Mouse (Mus musculus) kidney, postnatal 14 days (tissue): ENCODE measurements around the gene Sorcs2.

Experiments
- DNase-seq: peaks from one replicate; pipeline ENCODE4 v3.0.0; 2022; ENCODE audit warnings: mixed read lengths

Sorcs2 gene

DNA sequence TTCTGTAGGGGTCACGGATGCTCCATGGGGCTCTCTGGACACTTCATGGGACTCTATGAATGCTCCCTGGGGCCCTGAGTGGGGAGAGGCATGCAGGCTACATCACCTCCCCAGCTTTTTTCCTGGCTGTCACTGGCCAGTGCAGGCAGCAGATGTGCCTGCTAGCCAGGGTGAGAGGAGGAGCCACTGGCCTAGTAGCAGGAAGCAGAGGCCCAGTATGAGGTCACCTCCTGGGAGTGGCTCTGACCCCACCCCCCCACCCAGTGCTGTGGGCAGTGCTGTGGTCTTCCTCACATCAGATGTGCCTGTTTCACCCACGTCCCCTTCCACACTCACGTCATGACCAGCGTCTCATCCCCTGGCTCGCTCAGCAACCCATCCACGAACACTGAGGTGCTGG is 356.2 kb downstream of the Sorcs2 start:
- DNase-seq = no peak

GRCm38 (mm10) chr5:36041236-36041562 is 356.7 kb downstream of the Sorcs2 start:
- no peak for DNase-seq

- peak; percentile 45 for DNase-seq
Observed at GRCm38 (mm10) chr5:36040398-36041235, 357.3 kb downstream of the Sorcs2 start.

GRCm38 (mm10) chr5:36039596-36039995 is 358.3 kb downstream of the Sorcs2 start:
- DNase-seq = no peak

DNA sequence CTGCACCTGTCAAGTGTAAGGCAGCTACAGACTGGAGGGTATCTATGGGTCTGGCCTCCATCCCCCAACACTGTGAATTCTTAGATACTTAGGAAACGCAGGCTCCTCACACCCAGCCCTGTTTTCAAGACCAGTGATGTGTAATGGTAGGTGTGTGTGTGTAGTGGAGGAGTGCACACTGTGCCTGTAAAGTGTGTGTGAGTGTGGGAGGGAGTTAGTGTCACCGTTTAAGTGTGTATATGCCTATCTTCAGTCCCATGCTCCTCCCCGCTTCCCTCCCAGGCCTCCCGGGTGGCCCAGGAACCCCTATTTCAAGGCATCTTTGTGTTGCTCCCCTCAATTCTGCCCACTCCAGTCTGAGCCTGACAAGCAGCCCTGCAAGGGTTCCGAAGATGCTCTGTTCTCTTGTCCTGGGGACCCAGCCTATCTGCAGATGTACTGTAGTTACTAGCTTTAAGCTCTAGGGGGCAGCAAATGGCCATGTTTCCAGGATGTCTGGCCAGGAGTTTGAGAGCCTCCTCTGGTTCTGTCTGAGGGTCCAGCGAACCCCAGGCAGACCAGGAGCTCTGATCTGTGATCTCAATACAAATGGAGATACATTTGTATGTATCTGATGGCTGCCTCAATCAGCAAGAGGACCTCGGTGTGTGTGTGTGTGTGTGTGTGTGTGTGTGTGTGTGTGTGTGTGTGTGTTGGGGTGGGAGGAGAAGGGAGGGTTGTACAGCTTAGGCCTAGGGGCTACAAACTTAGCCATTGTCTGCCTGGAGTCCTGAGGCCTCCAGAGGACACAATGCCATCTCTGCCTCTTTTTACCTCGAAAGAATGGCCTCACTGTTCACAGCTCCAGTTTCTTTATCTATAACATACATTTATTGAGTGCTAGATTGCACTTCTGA is 364.2 kb downstream of the Sorcs2 start:
- peak; percentile 53 for DNase-seq

- no peak for DNase-seq
Observed at GRCm38 (mm10) chr5:36025076-36025475, 372.9 kb downstream of the Sorcs2 start.

DNA sequence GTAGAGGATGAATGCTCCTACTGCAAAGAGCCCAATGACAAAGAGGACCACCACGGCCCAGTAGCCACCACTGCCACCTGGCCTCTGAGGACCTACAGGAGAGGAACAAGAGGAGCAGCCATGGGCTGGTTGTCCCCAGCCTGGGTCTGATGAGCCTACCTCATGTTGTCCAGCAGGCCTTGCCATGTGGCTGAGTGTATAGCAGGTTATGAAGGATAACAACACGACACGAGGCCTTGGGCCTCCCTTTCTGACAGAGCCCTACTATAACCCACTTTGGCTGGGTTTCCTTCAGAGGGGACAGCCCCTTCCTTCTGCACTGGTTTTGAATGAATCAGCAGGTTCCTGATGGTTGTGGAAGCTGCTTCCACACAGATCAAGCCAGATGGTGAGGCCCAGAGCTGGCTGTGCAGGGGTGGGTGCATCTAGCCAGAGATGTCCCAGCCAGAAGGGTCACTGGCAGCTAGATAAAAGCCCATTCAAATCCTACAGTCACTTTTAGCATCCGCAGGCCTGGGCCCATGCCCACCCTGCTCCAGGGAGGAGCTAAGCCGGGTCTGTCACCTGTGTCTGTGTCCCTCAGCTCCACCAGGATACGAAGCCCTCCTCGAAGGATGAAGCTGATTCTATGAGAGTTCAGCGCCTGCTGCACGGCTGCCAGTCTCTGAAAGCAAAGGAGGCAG is 373.8 kb downstream of the Sorcs2 start:
- DNase-seq = no peak

GRCm38 (mm10) chr5:36022361-36022760 is 375.6 kb downstream of the Sorcs2 start:
- no peak for DNase-seq

DNA sequence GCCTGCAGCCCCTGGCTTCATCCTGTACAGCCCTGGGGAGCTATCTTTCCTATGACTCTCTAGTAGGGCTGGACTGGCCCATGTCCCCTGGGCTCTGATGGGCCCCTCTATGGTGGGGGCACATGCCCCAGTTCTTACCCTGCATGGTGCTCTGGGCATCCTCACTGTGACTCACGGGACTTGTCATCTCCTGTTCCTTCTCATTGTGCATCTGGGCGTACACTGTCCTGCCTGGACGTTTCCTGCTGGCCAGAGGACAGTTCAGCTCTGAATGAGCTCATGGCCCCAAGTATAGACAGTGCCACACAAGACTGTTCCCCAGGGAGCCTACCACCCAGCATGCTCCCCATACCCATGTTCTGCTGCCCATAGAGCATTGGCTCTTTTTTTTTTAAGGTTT is 376.8 kb downstream of the Sorcs2 start:
- no peak for DNase-seq

DNA sequence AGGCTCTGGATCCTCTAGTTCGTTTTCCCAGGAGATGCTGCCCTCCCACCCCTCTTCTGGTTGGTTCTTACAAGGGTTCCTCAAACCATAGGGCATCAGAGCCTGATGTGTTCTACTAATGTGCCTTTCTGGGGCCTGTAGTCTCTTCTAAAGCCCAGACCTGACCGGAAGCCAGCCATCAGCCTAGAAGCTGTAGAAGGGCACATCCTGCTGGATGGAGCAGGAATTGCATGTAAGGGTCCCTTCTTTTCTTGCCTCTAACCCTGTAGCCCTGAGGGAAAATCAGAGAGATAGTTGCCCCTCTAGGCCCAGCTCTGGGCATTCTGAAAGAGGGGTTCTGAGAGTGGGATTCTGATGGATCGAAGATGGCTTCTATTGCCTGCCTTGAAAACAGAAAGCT is 379.6 kb downstream of the Sorcs2 start:
- no peak for DNase-seq

DNA sequence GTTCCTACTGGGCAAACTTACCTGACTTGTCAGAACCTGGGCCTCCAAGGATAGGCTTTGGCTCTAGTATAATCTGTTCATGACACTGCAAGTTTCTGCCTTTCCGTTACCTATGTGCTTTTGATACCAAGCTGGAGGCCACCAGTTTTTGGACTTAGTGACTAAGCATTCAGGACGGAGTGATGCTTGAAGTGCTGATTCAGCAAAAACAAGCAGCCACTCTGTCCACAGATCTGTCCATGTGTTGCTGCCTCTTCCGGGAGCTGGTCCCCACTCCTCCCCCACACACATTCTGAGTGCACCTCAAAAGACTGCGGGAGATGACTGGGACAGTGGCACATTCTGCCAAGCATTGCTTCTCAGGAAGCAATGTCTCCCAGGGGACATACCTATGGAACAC is 388.5 kb downstream of the Sorcs2 start:
- DNase-seq = no peak

DNA sequence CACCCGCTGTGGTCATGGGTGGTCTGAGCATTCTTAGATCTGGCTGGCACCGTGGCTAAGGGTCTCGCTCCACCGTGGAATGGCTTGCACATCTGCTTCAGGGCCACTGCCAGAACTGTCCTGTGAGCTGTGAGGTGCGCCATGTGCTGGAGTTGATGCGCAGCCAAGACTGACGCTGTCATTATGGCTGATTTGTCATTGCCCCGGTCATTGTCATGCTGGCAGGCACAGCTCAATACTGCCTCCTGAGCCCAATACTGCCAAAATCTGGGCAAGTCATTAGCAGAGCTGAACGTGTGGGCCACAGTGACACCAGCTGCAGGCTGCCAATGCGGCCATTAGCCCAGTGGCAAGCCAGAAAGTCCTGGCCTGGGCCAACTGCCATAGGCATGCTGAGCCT is 390.3 kb downstream of the Sorcs2 start:
- DNase-seq = no peak

- no peak for DNase-seq
Observed at GRCm38 (mm10) chr5:36006586-36006985, 391.4 kb downstream of the Sorcs2 start.

GRCm38 (mm10) chr5:36006106-36006505 is 391.8 kb downstream of the Sorcs2 start:
- no peak for DNase-seq

- DNase-seq = no peak
Observed at GRCm38 (mm10) chr5:36003797-36004196, 394.1 kb downstream of the Sorcs2 start.

DNA sequence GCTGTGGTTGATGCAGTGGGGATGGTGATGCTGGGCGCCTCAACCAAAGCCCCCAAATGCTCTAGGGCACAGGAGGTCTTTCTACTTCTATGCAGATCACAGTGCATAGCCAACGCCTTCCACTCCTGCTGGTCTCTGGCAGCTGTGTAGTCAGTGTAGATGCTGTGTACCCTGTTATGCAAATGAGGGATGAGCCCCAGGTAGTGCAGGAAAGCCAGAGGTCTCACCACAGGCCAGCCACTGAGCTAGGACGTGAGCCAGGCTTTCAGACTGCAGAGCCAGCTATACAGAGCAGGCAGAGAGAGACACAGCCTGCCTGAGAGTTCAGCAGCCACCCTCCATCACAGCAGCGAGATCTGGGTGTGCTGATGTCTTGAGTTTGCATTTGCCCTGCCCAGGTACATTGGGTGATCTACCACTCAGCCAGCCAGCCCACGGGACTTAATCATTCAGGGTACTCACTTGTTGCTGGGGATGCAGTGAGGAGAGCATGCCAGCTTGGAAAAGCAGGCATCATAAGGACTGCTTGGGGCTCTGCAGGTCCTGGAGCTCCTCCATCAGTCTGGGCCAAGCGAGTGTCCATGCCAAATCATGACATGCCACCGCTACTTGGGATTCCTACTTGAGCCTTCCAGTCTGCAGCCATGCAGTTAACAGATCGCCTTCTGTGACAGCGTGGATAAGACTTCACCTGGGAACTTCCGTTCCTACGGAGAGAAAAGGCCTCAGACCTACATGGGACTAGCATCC is 407.8 kb downstream of the Sorcs2 start:
- DNase-seq = no peak

DNA sequence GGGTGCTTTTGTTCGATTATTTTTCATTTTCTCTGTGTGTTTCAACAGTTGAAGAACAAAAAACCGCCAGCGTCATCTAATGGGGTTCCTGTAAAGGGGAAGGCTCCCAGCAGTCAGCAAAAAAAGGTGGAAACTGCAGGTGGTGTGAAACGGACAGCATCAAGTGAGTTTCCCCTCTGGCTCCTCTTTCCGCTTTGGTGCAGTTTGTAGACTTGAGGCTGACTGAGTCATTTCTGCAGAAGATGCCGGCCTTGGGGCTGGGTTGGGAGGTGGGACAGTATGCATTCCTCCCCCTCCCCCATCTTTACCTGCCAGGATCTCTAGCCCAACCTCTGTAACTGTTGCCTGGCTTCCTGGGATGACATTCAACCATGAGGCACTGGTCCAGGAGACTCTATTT is 408.4 kb downstream of the Sorcs2 start:
- DNase-seq = no peak

DNA sequence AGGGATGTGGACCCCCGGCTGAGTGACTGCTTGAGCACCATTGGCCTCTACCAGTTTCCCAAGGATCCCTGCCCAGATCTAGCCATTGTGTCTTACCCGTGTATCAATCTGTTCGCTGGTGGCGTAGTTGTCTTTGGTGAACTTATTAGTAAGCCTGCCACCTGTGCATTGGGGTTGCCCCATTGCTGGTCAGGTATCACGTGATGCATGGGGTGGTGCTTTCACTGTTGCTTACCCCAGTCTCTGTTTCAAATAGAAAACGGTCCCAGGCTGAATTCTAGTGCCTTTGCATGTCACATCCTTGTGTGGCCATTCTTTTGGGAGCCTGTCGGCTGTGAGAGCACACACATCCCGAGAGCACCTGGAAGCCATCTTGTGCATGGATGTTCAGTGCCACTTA is 409.9 kb downstream of the Sorcs2 start:
- no peak for DNase-seq

DNA sequence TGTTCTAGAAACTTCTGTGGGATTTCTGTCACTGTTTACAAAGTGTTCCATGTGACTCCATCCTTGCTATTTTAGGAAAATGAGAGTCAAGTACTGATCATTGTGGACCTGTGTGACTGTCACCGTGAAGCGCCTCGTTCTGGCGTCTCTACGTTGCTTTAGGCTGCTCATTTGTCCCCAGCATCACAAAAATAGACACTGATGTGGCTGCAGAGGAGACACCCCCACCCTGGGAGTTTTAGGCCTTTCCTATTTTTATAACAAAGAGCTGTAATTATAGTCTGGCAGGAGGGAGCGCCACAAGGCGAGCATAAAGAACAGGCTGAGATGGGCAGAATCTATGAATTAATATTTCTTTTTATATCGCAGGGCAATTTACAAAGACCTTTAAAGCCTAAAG is 412.3 kb downstream of the Sorcs2 start:
- no peak for DNase-seq

DNA sequence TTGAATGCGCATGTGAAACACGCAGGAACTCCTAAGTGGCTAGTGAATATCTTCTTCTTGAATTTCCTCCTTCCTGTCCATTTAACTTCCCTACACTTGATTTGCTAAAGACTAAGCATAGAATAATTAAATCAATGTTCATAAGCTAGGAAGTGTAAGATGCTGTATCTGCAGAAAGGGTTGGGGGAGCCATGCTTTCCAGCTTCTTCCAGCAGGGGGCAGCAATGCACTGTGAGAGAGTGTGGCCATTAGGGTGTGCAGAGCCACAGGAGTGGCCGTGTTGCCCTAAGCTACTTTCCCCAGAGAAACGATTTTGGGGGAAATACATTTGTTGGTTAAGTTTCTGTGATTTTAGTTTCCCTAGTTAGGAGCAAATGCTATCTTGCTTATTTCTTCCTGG is 416.0 kb downstream of the Sorcs2 start:
- DNase-seq = peak; percentile 72

DNA sequence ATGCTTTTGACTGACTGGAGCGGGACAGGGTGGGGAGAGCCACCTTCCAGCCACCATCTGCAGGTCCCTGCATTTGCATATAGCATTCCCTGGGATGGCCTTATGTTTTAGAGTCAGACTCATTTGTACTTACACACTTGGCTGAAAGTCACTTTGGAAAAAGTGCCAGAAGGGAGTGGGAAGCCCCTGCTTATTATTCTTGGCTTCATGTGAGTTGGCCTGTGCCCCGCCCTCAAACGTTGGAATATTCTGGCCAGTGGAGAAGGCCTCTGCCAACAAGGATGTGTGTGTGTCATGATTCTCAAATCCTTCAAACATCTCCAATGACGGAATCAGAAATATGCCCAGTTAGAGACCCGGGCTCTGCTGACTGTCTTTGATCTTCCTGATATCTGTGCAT is 416.6 kb downstream of the Sorcs2 start:
- no peak for DNase-seq

- no peak for DNase-seq
Observed at GRCm38 (mm10) chr5:35980542-35980941, 417.4 kb downstream of the Sorcs2 start.

DNA sequence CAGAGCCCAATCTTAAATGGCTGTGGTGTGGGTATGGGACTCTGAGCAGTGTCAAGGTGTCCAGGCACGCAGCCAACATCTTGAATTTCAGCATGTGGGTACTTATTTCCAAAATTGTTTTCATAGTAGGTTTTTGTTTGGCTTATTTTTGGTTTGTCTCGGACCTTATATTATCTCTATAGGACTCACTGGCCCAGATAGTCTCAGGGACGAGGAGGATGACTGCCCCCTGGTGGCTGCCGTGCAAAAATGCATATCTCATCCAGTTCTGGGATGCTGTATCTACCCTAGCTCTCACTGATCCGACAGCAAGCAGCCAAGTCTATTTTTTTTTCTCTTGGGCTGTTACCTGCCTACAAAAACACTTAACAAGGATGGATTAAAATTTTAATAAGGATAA is 422.3 kb downstream of the Sorcs2 start:
- peak; percentile 55 for DNase-seq
